Mouse (Mus musculus) heart, adult 11 months (tissue): ENCODE measurements around the gene Minpp1.

Experiments
- DNase-seq: peaks from one replicate; pipeline ENCODE4 v3.0.0; 2022

The Minpp1 gene

GRCm38 (mm10) chr19:32490976-32491375 is 5.4 kb downstream of the Minpp1 start:
- peak; percentile 49 for DNase-seq

GRCm38 (mm10) chr19:32492339-32492738 is 6.8 kb downstream of the Minpp1 start:
- peak; percentile 51 for DNase-seq

DNA sequence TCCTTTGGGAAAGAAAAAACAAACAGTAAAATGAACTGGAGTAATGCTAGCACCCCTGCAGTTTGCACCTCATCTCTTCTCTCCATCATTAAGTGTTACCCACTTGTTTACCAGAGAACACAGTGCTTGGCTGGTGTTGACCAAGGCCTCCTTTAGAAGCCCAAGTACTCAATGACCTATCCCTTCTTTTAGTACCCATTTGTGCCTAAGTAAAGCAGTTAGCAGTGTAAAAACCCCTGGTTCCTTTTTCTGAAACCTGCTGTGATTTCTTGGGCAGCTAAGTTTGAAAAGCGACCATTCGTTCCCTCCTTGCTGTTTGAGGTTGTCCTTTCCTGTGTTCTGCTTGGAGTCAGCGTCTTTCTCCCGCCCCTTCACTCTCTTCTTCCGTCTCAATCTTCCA is 7.4 kb downstream of the Minpp1 start:
- DNase-seq = peak; percentile 62

DNA sequence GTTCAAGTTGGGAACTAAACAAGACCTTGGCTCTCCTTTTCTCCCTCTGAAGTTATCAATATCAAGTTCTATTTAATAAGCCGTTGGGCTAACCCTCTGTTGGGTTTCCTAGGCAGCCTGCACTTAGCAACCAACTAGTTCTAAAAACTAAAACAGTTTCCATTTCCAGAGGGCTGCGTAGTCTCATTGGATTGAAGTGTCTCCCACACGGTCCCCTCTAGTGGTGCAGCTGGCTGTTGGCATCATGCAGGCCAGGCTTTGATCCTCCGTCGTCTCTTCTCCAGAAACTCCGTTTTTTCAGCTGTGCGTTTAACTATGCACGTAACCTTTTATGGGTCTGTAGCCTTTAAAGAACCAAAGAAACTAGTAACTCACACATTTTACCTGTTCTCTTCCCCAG is 7.9 kb downstream of the Minpp1 start:
- peak; percentile 11 for DNase-seq

- DNase-seq = peak; percentile 77
Observed at GRCm38 (mm10) chr19:32494611-32495010, 9.0 kb downstream of the Minpp1 start.

GRCm38 (mm10) chr19:32495034-32495433 is 9.5 kb downstream of the Minpp1 start:
- DNase-seq = peak; percentile 70

DNA sequence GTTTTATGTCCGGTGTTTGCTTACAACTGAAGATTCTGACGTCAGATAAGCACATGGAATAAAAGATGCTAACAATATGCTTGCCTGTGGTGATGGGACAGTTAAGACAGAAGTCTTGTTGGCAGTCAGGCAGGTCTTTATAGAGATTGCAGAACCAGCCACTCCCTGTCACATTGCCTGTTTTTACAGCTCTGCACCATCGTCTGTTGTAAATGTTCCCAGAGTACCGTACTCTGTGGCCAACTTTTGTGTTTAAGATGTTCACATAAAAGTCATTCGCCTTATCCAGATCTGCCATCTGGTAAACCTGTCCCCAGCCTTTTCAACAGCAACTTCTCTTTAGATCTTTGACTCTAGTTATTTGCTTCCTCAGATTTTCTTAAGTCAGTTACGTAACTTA is 11.8 kb downstream of the Minpp1 start:
- DNase-seq = peak; percentile 41

DNA sequence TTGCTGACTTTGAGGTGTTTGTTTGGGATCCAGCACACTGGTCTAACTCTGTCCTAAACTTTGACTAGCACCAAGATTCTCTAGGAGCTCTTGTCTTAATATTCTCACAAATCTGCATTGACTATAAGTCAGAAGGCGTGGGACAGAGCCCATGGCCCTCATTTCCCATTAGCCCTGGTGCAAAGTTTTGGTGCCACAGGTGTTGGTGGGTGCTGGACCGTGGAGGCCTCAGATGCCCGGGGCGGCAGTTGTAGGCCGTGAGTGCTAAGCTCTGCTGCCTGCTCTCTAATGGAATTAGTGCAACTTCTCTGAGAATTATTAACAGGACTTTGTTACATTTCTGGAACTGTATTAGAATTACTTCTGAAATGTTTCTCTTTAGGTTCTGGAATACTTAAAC is 12.4 kb downstream of the Minpp1 start:
- DNase-seq = peak; percentile 84

GRCm38 (mm10) chr19:32501414-32501813 is 15.8 kb downstream of the Minpp1 start:
- DNase-seq = peak; percentile 65

DNA sequence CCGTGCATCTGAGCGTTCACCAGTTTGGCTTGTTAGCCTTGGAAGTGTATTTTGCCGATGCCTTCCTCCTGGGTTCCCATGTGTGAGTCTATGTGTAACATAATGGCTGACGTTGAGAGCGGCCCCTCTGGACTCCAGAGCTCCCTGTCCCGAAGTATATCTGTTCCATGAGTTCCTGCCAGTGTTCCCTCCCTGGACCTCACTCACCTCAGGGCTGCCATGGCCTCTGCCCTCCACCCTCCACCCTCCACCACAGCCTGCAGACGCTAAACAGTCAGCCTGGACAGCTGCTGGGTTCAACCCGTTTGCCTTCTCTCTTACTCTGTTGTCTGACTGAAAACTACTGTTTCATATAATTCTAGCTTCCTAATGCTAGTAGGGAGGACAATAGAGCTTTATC is 20.5 kb downstream of the Minpp1 start:
- DNase-seq = peak; percentile 65

DNA sequence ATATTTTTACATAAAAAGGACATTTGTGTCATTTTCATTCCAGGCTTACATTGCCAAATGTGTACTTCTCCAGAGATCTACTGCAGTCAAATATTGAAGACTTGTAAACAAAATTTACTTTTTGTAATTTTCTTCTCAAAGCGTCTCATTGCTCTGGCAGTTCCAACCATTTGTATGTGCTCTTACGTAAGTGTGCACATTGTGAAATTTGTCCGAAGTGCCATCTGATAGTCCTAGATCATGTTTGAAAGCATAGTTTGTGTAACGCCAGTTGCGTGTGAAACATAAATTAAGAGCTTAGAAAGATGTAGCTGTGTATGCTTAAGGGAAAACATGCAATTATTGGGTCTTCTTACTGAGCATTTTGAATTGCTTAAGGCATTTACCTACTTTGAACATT is 20.9 kb downstream of the Minpp1 start:
- peak; percentile 37 for DNase-seq

DNA sequence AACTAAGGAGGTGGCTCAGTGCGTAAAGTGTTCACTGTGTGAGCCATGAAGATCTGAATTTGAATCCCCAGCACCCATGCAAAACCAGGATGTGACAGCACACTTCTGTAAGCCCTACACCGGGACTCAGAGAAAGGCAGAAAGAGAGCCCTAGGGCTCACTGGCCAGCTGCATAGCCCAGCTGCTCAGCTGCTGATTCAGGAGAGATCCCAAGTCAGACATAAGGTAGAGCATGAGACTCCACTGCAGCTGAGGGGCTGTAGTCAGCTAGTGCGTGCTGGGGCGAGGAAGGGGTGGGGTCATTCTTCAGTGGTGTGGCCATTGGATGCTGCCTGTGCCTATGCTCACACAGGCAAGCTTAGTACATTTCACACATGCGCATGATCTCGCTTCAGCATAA is 21.5 kb downstream of the Minpp1 start:
- DNase-seq = peak; percentile 81

GRCm38 (mm10) chr19:32507526-32507925 is 22.0 kb downstream of the Minpp1 start:
- DNase-seq = peak; percentile 83

- peak; percentile 78 for DNase-seq
Observed at GRCm38 (mm10) chr19:32510267-32510666, 24.7 kb downstream of the Minpp1 start.

- peak; percentile 89 for DNase-seq
Observed at GRCm38 (mm10) chr19:32510962-32511361, 25.4 kb downstream of the Minpp1 start.

DNA sequence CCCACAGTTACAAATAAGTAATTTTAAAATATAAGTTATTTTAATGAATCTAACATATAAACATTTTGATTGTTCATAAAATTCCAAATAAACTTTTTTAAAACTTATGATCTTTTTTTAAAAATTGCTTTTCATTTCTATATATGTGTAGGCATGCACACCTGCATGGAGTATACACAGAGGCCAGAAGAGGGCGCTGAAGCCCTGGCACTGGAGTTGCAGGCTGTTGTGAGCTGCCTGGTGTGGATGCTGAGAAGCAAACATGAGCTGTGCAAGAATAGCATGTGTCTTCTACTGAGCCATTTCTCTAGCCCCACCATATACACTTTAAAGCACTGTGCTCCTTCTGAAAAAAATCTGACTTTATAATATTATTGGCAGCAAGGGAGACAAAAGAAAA is 26.9 kb downstream of the Minpp1 start:
- peak; percentile 34 for DNase-seq

DNA sequence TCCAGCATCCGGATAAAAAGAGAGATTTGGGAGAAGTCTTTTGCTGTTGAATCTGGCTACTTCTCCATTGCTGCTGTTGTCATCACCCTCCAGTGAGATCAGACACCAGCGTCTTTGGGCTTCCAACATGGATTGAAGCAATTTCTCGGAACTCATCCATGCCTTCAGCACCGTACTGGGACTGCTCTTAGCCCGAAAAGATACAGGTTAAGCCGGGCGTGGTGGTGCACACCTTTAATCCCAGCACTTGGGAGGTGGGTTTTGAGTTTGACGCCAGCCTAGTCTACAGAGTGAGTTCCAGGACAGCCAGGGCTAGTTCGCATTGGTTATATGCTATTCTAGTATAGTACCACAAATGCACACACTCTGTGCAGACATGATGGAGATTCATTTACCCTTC is 31.0 kb downstream of the Minpp1 start:
- peak; percentile 56 for DNase-seq

DNA sequence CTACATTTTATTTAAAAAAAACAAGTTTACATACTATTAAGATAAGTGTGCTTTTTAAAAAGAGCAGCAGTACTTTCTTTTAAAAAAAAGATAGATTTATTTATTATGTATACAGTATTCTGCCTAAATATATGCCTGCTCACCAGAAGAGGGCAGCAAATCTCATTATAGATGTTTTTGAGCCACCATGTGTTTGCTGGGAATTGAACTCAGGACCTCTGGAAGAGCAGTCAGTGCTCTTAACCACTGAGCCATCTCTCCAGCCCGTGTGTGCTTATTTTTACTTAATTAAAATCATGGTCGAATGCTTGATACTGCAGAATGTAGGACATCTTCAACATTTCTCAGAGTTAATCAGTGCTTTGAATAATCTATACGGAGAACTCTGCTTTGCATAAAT is 35.9 kb downstream of the Minpp1 start:
- DNase-seq = peak; percentile 60

GRCm38 (mm10) chr19:32522247-32522646 is 36.7 kb downstream of the Minpp1 start:
- peak; percentile 10 for DNase-seq

DNA sequence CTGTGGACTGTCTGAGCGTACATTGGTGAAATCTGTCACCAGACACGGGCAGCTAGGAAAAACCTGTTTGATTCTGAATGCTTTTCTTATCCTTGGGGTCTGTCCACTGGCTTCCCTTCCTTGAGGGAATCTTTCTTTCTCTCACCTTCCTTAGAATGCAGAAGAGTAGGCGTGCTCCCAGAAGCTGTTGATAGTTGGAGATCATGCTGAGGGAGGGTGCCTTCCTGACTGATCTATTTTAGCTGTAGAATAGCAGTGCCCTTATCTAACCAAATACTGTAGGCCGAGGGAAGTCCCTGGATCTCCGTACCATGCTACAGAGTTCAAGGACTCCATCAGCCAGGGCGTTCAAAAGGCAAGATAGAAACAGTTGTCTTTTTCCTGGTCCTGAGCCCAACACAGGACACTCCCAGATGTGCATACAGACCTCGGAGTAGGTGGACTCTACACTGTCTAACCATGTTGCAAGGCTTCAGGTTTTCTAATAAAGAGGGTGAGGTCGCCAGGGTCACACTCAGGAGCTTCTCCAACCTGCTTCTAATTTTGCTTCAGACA is 37.3 kb downstream of the Minpp1 start:
- DNase-seq = peak; percentile 28

DNA sequence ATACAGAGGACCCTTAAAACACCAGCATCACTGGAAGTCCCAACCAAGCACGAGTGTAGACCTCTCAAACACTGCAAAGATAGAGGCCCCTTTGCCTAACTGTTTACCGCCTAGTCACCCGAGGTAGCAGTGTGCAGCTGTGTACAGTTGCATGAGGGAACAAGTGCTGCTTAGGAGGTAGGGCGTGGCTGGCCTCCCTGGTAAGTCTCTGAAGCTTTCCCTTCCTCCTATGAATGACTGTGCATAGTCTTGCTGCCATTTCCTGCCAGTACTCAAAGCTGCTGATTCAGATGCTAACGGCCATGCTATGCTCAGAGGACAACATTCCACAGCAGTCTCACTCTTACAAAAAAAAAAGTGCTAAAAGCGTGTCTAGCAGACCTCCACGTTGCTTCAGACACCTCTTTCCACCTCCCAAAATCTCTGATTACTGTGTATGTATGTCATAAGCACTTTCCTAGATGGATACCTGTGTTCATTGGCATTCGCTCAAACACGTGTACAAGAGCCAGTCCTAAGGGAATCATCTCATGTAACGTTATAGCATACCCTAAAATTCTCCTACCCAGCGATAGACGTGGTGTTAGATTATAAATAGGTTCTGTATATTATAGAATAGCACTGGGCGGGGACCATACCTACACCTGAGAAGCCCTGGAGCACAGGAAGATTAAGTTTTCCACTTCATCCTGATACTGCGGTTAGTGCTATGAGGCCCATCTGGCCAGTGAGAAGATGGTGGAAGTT is 38.4 kb downstream of the Minpp1 start:
- peak; percentile 87 for DNase-seq

DNA sequence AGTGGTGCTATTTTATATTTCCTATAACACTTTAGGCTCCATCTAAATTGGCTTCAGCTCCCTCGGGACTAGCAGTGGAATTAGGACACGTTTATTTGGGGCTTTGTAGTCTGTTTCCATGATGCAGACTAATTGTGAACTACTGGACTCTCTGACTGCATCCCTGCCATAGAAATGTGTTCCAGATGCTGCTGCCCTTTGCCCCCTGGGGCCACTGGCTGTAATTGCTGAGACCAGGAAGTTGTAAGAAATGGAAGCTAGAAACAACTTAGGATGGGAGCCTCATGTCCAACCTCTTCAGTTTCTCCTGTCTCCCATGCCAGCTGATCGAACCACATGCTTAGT is 38.9 kb downstream of the Minpp1 start:
- peak; percentile 87 for DNase-seq

GRCm38 (mm10) chr19:32527139-32527538 is 41.6 kb downstream of the Minpp1 start:
- DNase-seq = no peak

DNA sequence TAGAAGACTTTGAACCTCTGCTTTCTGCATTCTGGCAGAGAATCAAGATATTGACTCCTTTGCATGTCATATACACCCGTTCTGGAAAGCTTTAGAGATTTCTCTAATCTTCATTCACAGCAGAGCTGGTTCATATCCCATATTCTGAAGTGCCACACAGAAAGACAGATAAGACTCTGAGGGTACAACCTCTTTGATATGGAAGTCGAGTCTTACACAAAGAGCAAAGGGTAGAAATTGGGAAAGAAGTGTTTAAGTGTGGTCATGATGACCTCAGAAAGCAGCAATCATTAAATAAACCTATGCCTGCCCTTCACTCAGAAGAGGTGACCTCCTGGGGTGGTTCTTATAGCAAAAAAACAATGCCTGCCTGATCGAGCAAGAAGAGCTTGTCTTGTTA is 43.2 kb downstream of the Minpp1 start:
- DNase-seq = no peak
